Comparison of ENCODE assay signal across 18 mouse cellular contexts in the genomic region with DNA sequence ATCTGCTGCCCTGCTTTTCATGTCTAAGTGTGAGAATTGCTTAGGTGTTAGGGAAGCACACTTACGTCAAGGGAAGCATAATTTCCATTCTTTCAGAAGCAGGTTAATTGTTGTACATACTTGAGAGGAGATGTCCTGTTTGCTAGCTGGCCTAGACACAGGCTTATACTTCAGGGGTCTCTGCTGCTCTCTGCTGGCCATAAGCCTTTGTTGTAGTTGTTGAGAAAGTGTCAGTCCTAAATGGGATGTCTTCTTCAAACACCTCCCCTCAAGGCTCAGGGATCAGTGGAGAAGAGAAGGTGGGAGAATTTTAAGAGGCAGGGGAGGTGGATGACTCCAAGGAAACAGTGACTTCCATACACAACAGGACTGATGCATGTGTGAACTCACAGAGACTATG. TPM values are rescaled to one million over a fixed set of nuclear protein-coding genes. Genes with fewer than 3 reads are reported as not detected.
DNase-seq lines count a peak whose midpoint lies in the region; ATAC-seq and TF ChIP-seq lines count a peak whose summit lies in the region.
"Had no signal": no experiment of that assay in that cellular context is flagged by ENCODE, and none has a peak within 500 bp of the region (broad histone marks: within the 10 kb centered on the region; RNA-seq: fewer than 3 reads in every experiment).

No protein-coding gene starts in this region.

- no peak for TF ChIP-seq EP300 in heart, adult 2 months (IDR thresholded peaks at IDR 0.05; ENCODE audit: insufficient read depth, low read depth, low read length)
- TF ChIP-seq EP300 in CH12.LX (IDR thresholded peaks at IDR 0.05; ENCODE audit: low read length): no peak

- no peak for ATAC-seq in lung, embryonic 14.5 days (ENCODE audit: insufficient read depth)
- ATAC-seq: midbrain, embryonic 13.5 days had no signal

- no peak overlapping the region for H3K4me3 ChIP-seq in heart, adult 2 months
- H3K4me3 ChIP-seq in lung, embryonic 14.5 days (ENCODE audit: low read depth, low read length): no peak overlapping the region
- no peak overlapping the region for H3K4me3 ChIP-seq in CH12.LX (replicated peaks in 1 of 3; ENCODE audit: low read depth in 2 of 3, low read length in 2 of 3, poor library complexity in 1 of 3)
- H3K4me3 ChIP-seq: hindbrain, embryonic 13.5 days; limb, embryonic 10.5 days; midbrain, embryonic 13.5 days; neural tube, embryonic 12.5 days had no signal

- no peaks in the 10 kb centered on the region for H3K79me2 ChIP-seq in heart, adult 2 months (replicated peaks; ENCODE audit: control insufficient read depth, insufficient read depth, low read length)
- H3K79me2 ChIP-seq in CH12.LX (replicated peaks; ENCODE audit: control insufficient read depth, extremely low read depth, insufficient read depth, poor library complexity, severe bottlenecking): no peaks in the 10 kb centered on the region

- in situ Hi-C loops in CH12.LX (cut with MboI; ENCODE audit: low pct_ligation_motif_present, low pct_unique_long_range_greater_than_20kb, low sequenced_read_pairs): no loop called here

- DNase-seq in heart, adult 2 months: no peak
- DNase-seq in heart, postnatal 36 days: no peak
- DNase-seq in lung, embryonic 14.5 days: peak; percentile 10
- no peak for DNase-seq in lung, adult 18-20 months
- peak; percentile 20 for DNase-seq in CH12.LX (ENCODE audit: extremely low read depth)
- peak; percentile 8 for DNase-seq in brain, embryonic 14.5 days (ENCODE audit: low read depth)
- DNase-seq in urinary bladder, postnatal 4 days (ENCODE audit: low spot score in 2 of 2): no peak
- DNase-seq: cerebellum, adult 9-11 months; lung, adult 2 months had no signal

- H3K4me2 ChIP-seq in lung, embryonic 14.5 days: no peak overlapping the region
- H3K4me2 ChIP-seq in CH12.LX (ENCODE audit: insufficient read depth, low read depth, poor library complexity, severe bottlenecking): no peak overlapping the region
- H3K4me2 ChIP-seq: hindbrain, embryonic 13.5 days; midbrain, embryonic 13.5 days; neural tube, embryonic 12.5 days had no signal

- H3K9ac ChIP-seq in heart, adult 2 months (ENCODE audit: low read depth, low read length): no peak overlapping the region
- H3K9ac ChIP-seq in lung, embryonic 14.5 days: no peak overlapping the region
- no peak overlapping the region for H3K9ac ChIP-seq in CH12.LX (ENCODE audit: insufficient read depth, low read depth)
- H3K9ac ChIP-seq: hindbrain, embryonic 13.5 days; midbrain, embryonic 13.5 days; neural tube, embryonic 12.5 days had no signal

- dilution Hi-C loops in CH12.LX (cut with MboI; ENCODE audit: extremely low pct_ligation_motif_present, extremely low pct_unique_long_range_greater_than_20kb, low sequenced_read_pairs): no loop called here

- no peaks in the 10 kb centered on the region for H3K27me3 ChIP-seq in heart, adult 2 months (ENCODE audit: control insufficient read depth, insufficient read depth, low read length)
- no peaks in the 10 kb centered on the region for H3K27me3 ChIP-seq in lung, embryonic 14.5 days (ENCODE audit: insufficient read depth, low read length)
- H3K27me3 ChIP-seq in CH12.LX (replicated peaks): no peaks in the 10 kb centered on the region
- H3K27me3 ChIP-seq: hindbrain, embryonic 13.5 days; midbrain, embryonic 13.5 days; neural tube, embryonic 12.5 days had no signal

- TF ChIP-seq CTCF in heart, adult 2 months (IDR thresholded peaks at IDR 0.05): peak; percentile 36
- TF ChIP-seq CTCF in lung, embryonic 14.5 days (IDR thresholded peaks at IDR 0.05; ENCODE audit: low read depth): peak; percentile 22; the same call in 1 of the 2 replicates
- peak in 1 of 2 experiments; percentile 56; a peak in 2 of 4 replicates for TF ChIP-seq CTCF in CH12.LX (conservative IDR thresholded peaks at IDR 0.05 in 1 of 2, IDR thresholded peaks at IDR 0.05 in 1 of 2; ENCODE audit: low read depth in 2 of 2, low read length in 2 of 2)
- peak; percentile 23; the same call in 1 of the 2 replicates for TF ChIP-seq CTCF in brain, embryonic 14.5 days (IDR thresholded peaks at IDR 0.05; ENCODE audit: borderline replicate concordance, extremely low read depth, insufficient read depth, insufficient read length)

- peak; percentile 49 for TF ChIP-seq RAD21 in CH12.LX (IDR thresholded peaks at IDR 0.05; ENCODE audit: low read depth, low read length)

- WGBS in heart, adult 2 months: 68% methylated on average over 1 of the region's 1 CpGs
- WGBS in lung, embryonic 14.5 days: 63% methylated on average over 1 of the region's 1 CpGs

- TF ChIP-seq POLR2A in heart, adult 2 months (IDR thresholded peaks at IDR 0.05; ENCODE audit: insufficient read depth, low read depth, low read length): no peak
- no peak for TF ChIP-seq POLR2A in CH12.LX (IDR thresholded peaks at IDR 0.05; ENCODE audit: low read depth, low read length)
- no peak for TF ChIP-seq POLR2A in brain, embryonic 14.5 days (IDR thresholded peaks at IDR 0.05; ENCODE audit: borderline replicate concordance, extremely low read depth, insufficient read depth, insufficient read length, poor library complexity, severe bottlenecking)

- no peaks in the 10 kb centered on the region for H3K9me3 ChIP-seq in lung, embryonic 14.5 days (ENCODE audit: low read depth, low read length)
- no peaks in the 10 kb centered on the region for H3K9me3 ChIP-seq in CH12.LX (replicated peaks; ENCODE audit: low read length)
- H3K9me3 ChIP-seq: G1E; hindbrain, embryonic 13.5 days; limb, embryonic 10.5 days; midbrain, embryonic 13.5 days; neural tube, embryonic 12.5 days had no signal

- H3K4me1 ChIP-seq in heart, adult 2 months (ENCODE audit: control insufficient read depth, insufficient read depth, low read length): no peaks in the 10 kb centered on the region
- no peaks in the 10 kb centered on the region for H3K4me1 ChIP-seq in lung, embryonic 14.5 days (ENCODE audit: insufficient read depth)
- no peaks in the 10 kb centered on the region for H3K4me1 ChIP-seq in CH12.LX (ENCODE audit: control insufficient read depth in 1 of 2, insufficient read depth in 2 of 2)
- H3K4me1 ChIP-seq: hindbrain, embryonic 13.5 days; limb, embryonic 10.5 days; midbrain, embryonic 13.5 days; neural tube, embryonic 12.5 days had no signal

- H3K27ac ChIP-seq in heart, adult 2 months: no peak overlapping the region
- no peak overlapping the region for H3K27ac ChIP-seq in lung, embryonic 14.5 days (ENCODE audit: low read depth)
- no peak overlapping the region for H3K27ac ChIP-seq in CH12.LX (ENCODE audit: insufficient read depth, low read depth)
- H3K27ac ChIP-seq: hindbrain, embryonic 13.5 days; limb, embryonic 10.5 days; midbrain, embryonic 13.5 days; neural tube, embryonic 12.5 days had no signal

- H3K36me3 ChIP-seq in heart, adult 2 months (ENCODE audit: control insufficient read depth, insufficient read depth, low read length): no peaks in the 10 kb centered on the region
- no peaks in the 10 kb centered on the region for H3K36me3 ChIP-seq in lung, embryonic 14.5 days (ENCODE audit: insufficient read depth)
- H3K36me3 ChIP-seq in CH12.LX (replicated peaks in 1 of 2; ENCODE audit: control insufficient read depth in 1 of 2, insufficient read depth in 1 of 2, low read length in 1 of 2): no peaks in the 10 kb centered on the region
- H3K36me3 ChIP-seq: G1E; hindbrain, embryonic 13.5 days; limb, embryonic 10.5 days; midbrain, embryonic 13.5 days; neural tube, embryonic 12.5 days had no signal

- intact Hi-C loops in heart, adult 2 months (cut with DNase I): loop anchor here (10.0 kb wide), 1 partner anchor 276 kb away; no protein-coding TSS in a partner anchor
- intact Hi-C loops in heart, postnatal 36 days (cut with DNase I): loop anchor here (10.0 kb wide), 1 partner anchor 476 kb away; no protein-coding TSS in a partner anchor

TF ChIP-seq in CH12.LX, 34 proteins besides CTCF, POLR2A, EP300 and RAD21:
- no peak for TF ChIP-seq ZNF384 (IDR thresholded peaks at IDR 0.05; ENCODE audit: low read depth, low read length)
- TF ChIP-seq SMC3 (IDR thresholded peaks at IDR 0.05; ENCODE audit: low read depth, low read length): peak; percentile 44
- TF ChIP-seq JUN (IDR thresholded peaks at IDR 0.05; ENCODE audit: insufficient read depth, low read depth, low read length): no peak

RNA-seq across cellular contexts. Expression of gene Vgll1, which starts 32.9 kb away (rescaled TPM):
- total RNA-seq in heart, adult 2 months (2021): not detected
- not detected in 2 replicates for polyA plus RNA-seq in heart, adult 2 months (2012; rRNA removed)
- total RNA-seq in heart, postnatal 36 days (2021): not detected
- 0.22 TPM in 1 of 2 replicates, not detected in the other for polyA plus RNA-seq in lung, embryonic 14.5 days (2014; fragmentation: Nextera tagmentation; extraction: Ambion mirVana)
- total RNA-seq in CH12.LX (2012; rRNA removed) (0.17 TPM in 1 of 2 replicates, not detected in the other), CH12.LX (2014; rRNA removed) (0.53 and 0.97 TPM in 2 replicates)
- polyA plus RNA-seq in CH12.LX (2012; ENCODE audit: insufficient read length, low read depth): not detected in 2 replicates
- not detected in 2 replicates for polyA plus RNA-seq in brain, embryonic 14.5 days (2012; rRNA removed)
- total RNA-seq: adrenal gland, postnatal 36 days; heart, adult 8-10 months had no signal
- polyA plus RNA-seq: G1E; hindbrain, embryonic 13.5 days; large intestine, adult 2 months; lung, adult 2 months; midbrain, embryonic 13.5 days; stomach, embryonic 14.5 days had no signal

Comparison
In these comparisons a context has a peak if more than half of its experiments do, and no peak if none do; other contexts are left out.
1. DNase-seq: peak in lung, embryonic 14.5 days (single experiment), CH12.LX (single experiment) and brain, embryonic 14.5 days (single experiment); none in heart, adult 2 months (0 of 2), heart, postnatal 36 days (0 of 2), lung, adult 18-20 months (0 of 2) and urinary bladder, postnatal 4 days (0 of 2).